Mouse (Mus musculus) gastrocnemius, postnatal 10 days (tissue): ENCODE measurements around the gene Tpra1. TPM values are rescaled to one million over a fixed set of nuclear protein-coding genes. Genes with fewer than 3 reads are reported as not detected.

Experiments used
- DNase-seq: peaks from one replicate; pipeline ENCODE4 v3.0.0; 2021; ENCODE audit warnings: mixed read lengths
- total RNA-seq, 2 experiments: library from RNA; stranded (reverse); gene quantifications; 2 replicates each; pipeline ENCODE4 v1.2.3; 2021

Gene Tpra1
- total RNA-seq, 2 experiments from 2014 or later, result 21.4 to 34.4 TPM

- no peak for DNase-seq
Observed at GRCm38 (mm10) chr6:88889410-88890042, 12.5 kb upstream of the Tpra1 start.

DNA sequence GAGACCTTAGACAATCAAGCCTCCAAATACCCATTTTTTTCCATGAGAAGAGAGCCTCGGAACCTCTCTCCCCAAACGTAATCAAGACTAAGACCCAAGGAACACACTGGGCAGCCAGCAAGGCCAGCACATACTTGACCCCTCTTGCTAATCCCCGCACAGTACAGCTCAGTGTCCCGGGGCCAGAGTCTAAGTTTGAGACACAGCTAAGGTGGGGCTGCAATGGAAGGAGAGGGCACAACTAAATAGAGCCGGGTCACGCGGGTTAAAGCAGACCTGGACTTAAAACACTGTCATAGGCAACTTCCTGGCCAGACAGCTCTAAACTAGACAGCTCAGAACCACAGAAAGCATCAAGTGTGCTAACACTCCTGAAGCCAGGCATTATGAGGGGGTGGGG lies 11.2 kb upstream of the Tpra1 start:
- DNase-seq, result no peak

GRCm38 (mm10) chr6:88893559-88893958 lies 8.5 kb upstream of the Tpra1 start:
- DNase-seq, result peak; percentile 80

DNA sequence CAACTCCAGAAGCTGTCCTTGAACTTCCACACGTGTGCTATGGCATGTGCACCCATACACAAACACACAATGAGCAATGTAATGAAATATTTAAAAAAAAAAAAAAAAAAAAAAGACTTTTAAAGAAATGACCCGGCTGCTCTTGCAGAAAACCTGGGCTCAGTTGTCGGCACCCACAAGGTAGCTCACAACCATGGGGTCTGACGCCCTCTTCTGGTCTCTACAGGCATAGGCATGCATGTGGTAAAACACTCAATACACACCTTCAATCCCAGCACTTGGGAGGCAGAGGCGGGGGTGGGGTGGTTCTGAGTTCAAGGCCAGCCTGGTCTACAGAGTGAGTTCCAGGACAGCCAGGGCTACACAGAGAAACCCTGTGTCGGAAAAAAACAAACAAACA lies 6.1 kb upstream of the Tpra1 start:
- no peak for DNase-seq

DNA sequence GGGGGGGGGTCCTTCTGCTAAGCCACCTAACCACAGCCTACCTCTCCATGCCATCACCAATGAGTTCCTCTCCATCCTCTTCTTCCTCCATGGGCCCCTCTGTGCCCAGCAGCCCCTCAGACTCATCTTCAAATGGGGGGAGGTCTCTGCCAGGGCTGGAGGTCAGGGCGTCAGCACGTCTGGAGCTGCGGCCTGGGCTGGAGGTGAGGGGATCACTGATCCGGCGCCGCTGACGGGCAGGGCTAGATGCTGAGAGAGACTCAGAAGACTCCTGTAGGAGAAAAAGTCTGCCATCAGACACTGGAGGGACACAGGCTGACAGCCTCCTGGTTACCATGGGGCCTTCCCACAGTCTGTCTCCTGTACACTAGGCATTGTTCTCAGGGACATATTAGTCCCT lies 4.8 kb upstream of the Tpra1 start:
- DNase-seq, result no peak

GRCm38 (mm10) chr6:88898534-88899048 lies 3.5 kb upstream of the Tpra1 start, which contains the start of gene Mcm2:
Gene Mcm2 (minus strand): TSS chr6:88898780.
- peak; percentile 93 for DNase-seq

DNA sequence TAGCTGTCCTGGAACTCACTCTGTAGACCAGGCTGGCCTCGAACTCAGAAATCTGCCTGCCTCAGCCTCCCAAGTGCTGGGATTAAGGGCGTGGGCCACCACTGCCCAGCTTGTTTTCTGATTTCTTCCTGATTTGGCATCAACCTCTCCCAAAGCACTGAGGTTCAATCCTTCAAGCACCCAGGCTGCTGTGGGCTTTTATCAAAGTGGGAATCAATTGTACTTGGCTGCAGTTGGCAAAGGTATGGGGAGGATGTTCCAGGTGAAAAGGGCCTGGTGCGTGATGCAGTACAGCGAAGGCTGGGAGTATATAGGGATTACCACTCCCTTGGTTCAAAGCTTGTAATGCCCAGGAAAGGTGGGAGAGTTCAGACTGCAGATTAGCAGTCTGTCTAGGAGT lies 3.0 kb upstream of the Tpra1 start:
- no peak for DNase-seq

GRCm38 (mm10) chr6:88899628-88900027 lies 2.4 kb upstream of the Tpra1 start:
- DNase-seq, result no peak

GRCm38 (mm10) chr6:88901471-88901870 lies 580 bp upstream of the Tpra1 start:
- DNase-seq, result no peak

DNA sequence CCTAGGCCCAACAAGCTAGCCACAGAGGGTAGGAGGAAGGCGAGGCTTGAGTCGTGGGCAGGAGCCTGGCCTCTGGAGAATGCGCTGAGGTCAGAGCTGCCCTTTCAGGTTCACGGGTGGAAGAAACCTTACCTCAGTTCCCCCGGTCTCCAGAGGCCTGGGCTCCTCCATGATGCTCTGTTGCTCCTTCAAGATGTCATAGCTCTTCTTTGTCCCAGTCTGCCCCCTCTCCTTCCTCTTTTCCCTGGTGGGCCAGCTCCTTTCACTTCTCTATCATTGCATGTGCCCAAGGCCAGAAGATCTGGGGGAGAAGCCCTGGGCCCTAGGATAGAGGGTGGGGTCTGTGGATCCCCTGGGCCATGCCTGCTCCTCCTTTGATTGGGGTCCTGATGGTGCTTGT lies 1.7 kb downstream of the Tpra1 start:
- no peak for DNase-seq

GRCm38 (mm10) chr6:88904456-88904974 lies 2.5 kb downstream of the Tpra1 start:
- DNase-seq, result no peak

GRCm38 (mm10) chr6:88905042-88905441 lies 3.0 kb downstream of the Tpra1 start:
- no peak for DNase-seq

DNA sequence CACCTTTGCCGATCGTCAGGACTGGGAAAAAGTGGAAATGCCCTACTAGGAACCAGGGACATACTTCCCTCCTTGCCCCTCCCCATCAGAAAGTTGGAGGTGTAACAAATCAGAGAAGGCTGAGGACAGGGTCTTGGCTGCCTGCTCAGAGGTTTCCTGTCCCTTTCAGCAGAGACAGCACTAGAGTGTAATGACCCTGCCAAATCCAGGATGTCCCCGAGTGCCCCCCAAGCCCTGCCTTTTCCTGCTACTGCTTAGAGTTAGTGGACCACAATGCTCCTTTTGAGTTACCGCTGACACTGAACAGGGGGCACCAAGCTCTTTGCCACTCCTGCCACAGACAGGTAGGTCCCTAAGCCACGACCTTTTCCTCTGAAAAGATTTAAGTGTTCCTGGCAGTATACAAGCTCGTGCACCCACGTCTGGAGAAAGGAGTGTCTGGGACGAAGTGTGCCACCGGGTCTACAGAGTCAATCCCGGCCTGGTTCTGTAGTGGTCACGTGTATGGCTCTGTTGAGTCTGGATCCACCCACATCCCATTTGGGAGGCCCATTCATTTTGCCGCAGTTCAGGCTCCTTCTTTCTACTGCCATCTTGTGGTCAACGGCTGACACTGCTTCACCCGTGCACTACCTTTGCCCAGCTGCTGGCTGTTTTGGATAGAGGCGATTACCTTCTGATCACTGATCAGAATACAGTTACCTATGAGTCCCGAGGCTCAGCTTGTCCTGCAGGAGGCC lies 4.5 kb downstream of the Tpra1 start:
- no peak for DNase-seq

DNA sequence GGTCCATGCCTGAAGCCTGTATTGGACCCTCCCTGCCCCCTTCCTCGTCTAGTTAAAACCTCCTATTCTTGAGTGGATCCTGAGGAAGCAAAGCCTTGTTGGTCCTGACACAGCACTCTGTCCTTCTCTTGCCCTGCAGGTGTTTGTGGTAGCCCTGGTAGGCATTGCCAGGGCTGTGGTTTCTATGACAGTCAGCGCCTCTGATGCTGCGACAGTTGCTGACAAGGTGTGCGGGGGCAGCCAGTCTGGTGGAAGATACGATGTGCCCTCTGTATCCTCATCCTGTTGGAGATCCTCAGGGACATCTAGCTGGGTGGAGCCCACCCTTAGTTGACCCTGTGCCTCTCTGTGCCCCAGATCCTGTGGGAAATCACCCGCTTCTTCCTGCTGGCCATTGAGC lies 7.1 kb downstream of the Tpra1 start:
- DNase-seq, result no peak

DNA sequence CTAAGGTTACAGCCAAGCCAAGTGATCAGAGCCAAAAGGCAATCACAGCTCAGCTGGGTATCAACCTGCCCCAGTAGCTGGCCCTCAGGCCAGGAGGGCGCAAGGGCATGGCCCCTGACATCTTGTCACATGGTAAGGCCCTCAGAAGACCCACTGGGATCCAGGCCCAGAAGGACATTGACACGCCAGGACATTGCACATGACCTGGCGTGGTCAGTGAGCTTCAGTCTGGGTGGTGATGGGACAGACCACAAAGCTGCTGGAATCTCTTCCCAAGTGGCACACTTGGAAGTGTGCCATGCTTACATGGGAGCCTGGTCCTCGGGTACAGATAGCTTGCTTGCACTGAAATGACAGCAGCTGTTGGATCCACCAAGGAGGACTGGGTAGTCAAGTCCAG lies 11.0 kb downstream of the Tpra1 start:
- DNase-seq, result no peak

- no peak for DNase-seq
Observed at GRCm38 (mm10) chr6:88913440-88913839, 11.4 kb downstream of the Tpra1 start.

GRCm38 (mm10) chr6:88914799-88915198 lies 12.7 kb downstream of the Tpra1 start:
- DNase-seq, result no peak

DNA sequence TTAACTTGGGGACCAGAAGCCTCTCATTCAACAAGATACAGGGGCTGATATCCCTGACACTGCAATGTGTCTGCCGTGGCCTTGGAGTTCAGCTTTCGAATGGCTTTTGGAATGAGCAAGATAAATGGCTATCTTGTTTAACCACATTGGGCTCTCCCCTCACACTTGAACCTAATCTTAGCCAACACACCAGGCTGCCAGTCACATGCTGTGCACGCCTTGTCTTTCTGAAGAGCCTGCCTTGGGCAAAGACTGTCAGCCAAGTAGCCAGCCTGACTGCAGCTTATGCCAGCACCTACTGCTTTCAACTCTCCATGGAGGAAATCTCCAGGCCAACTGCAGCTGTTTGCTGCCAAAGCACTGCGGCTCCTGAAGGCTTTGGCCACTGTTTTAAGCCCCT lies 13.5 kb downstream of the Tpra1 start:
- DNase-seq, result no peak

GRCm38 (mm10) chr6:88916153-88916552 lies 14.1 kb downstream of the Tpra1 start:
- peak; percentile 50 for DNase-seq

GRCm38 (mm10) chr6:88918802-88919201 lies 16.8 kb downstream of the Tpra1 start:
- no peak for DNase-seq

DNA sequence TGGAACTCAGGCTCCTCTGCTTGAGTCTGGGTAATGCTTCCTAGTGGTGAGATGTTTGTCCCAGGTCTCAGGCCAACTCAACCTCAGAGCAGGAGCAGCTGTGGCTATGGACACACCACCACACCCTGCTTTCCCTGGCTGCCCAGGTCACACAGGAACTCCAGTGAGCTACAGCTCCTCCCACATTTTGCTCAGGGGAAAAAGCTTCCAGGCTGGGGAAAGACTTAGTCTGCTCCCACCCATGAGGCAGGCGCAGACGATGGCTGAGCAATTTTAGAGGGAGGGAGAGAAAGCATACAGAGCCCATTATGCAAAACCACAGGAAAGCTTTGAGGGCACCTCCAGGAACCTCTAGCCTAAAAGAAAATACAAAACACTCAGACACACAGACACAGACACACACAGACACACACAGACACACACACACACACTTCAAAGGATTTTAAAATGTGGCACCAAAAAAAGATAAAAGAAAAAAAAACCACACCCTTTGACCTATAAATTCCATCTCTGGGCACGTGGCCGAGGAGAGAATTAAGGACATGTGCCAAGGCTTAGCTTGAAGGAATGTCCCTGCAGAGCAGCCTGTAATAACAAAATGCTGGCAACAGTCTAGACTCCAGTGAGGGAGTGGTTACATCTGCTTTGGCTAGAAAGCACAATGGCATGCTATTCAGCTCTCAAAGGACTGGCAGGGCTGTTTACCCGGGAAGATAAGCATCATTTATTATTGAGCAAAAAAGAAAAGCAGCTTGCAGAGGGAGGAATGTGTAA lies 22.6 kb downstream of the Tpra1 start:
- DNase-seq, result peak; percentile 60

- DNase-seq, result no peak
Observed at GRCm38 (mm10) chr6:88925640-88926205, 23.7 kb downstream of the Tpra1 start.
